Mouse (Mus musculus): Measurements from ENCODE around the gene Twnk. TPM values are rescaled to one million over a fixed set of nuclear protein-coding genes. Genes with fewer than 3 reads are reported as not detected.
A peak's percentile ranks its signal among the peaks of the same experiment; 100 is the strongest.

The Twnk gene
- polyA plus RNA-seq, 1 experiment from 2014 or later, result 16.5 TPM

DNA sequence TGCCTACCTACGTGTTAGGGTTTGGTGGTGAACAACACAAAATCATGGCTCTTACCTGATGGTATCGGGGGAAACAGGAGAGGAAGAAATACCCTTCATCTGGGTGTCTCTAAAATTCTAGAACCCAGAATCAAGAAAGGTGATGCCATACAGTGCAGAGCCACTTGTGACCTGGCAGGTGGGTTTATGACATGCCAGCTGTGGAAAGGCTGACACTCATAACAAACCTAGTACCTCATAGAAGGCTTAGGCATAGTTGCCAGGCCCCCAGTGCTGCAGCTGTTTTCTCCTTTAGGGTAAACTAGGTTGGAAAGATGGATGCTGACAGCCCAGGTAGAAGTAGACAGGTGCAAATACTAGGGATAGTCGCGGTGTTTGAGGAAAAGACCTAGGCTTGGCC is 21.0 kb upstream of the Twnk start:
- Histone ChIP-seq H3K27me3 (ENCODE audit: control insufficient read depth, insufficient read depth, low read length) (no peaks in the 10 kb centered on the region), H3K4me1 (ENCODE audit: control insufficient read depth, insufficient read depth, low read length) (peaks cover 2% of the 10 kb centered on the region; the same call in 1 of the 2 replicates), H3K4me2 (ENCODE audit: low read depth) (no peak overlapping the region), H3K9me3 (ENCODE audit: control insufficient read depth, low read length) (no peaks in the 10 kb centered on the region), H3K4me3 (ENCODE audit: low read depth, low read length) (no peak overlapping the region), H3K9ac (ENCODE audit: low read length) (no peak overlapping the region), H3K36me3 (ENCODE audit: control insufficient read depth, insufficient read depth, low read length) (peaks cover 2% of the 10 kb centered on the region; the same call in 1 of the 2 replicates), H3K27ac (ENCODE audit: low read depth, low read length) (no peak overlapping the region)
- ATAC-seq (ENCODE audit: insufficient read depth, low FRiP score, low TSS enrichment) (no peak), DNase-seq (ENCODE audit: low spot score) (no peak)
- 94% methylated on average over 4 of the region's 4 CpGs for WGBS

DNA sequence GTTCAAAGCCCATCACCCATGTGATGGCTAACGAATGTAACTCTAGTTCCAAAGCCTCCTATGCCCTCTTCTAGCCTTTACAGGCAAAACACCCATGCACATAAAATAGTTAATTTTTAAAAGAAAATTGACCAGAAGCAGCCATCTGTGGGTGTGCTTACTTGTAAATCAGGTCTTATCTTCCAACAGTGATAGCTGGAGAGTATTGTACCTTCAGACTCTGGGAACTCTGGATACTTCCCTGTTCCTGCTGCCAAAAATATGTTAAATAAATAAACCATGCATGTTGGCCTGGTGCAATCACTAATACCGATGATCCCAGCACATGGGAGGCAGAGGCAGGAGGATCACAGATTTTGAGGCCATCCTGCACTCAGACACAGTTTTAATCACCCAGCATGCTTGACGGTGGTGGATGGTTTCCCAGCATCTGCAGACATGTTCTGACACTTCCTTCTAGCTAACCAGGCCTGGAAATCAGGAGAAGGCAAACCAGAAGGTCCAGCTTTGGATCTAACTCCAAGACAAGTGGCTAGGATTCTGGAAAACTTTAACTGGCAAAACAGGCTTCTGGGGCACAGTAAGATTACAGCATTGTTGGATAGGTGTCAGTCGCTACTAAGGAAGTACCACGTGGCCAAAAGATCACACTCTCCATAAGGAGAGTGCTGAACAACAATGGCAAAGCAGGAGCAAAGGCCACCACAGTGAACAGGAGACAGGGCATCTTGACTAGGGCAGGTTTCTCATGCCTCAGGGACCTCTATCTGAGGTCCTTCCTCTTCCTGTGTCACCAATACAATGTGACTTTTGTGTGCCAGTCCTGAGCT is 20.1 kb upstream of the Twnk start:
- ATAC-seq (ENCODE audit: insufficient read depth, low FRiP score, low TSS enrichment) (no peak), DNase-seq (ENCODE audit: low spot score) (no peak)
- Histone ChIP-seq H3K4me3 (ENCODE audit: low read depth, low read length) (no peak overlapping the region), H3K9me3 (ENCODE audit: control insufficient read depth, low read length) (no peaks in the 10 kb centered on the region), H3K36me3 (ENCODE audit: control insufficient read depth, insufficient read depth, low read length) (peaks cover 2% of the 10 kb centered on the region; the same call in 1 of the 2 replicates), H3K4me1 (ENCODE audit: control insufficient read depth, insufficient read depth, low read length) (peaks cover 10% of the 10 kb centered on the region), H3K27me3 (ENCODE audit: control insufficient read depth, insufficient read depth, low read length) (no peaks in the 10 kb centered on the region), H3K27ac (ENCODE audit: low read depth, low read length) (no peak overlapping the region), H3K4me2 (ENCODE audit: low read depth) (no peak overlapping the region), H3K9ac (ENCODE audit: low read length) (no peak overlapping the region)
- 68% methylated on average over 5 of the region's 5 CpGs for WGBS

DNA sequence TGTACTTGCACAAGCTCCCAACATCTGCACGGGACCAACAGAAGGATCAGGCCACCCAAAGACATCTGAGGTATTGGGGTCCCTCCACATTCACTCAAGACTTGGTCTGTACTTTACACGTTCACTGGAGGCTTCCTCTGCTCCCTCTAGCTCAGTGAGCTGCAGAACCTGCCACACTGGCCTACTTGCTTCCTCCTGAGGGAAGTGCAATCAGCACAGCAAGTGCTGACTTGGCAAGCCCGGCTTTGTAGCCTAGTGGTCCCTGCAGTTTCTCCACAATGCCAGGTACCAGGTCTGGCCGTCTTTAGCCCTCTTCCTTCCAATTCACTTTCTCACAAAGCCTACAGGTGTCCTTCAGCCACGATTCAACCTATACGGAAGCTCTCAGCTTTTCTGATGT is 18.5 kb upstream of the Twnk start:
- no peaks in the 10 kb centered on the region for H3K27me3 ChIP-seq (ENCODE audit: control insufficient read depth, insufficient read depth, low read length)
- 66% methylated on average over 6 of the region's 6 CpGs for WGBS
- H3K9me3 ChIP-seq (ENCODE audit: control insufficient read depth, low read length), result no peaks in the 10 kb centered on the region
- ATAC-seq (ENCODE audit: insufficient read depth, low FRiP score, low TSS enrichment) (no peak), DNase-seq (ENCODE audit: low spot score) (no peak)
- no peak overlapping the region for H3K27ac ChIP-seq (ENCODE audit: low read depth, low read length)
- H3K4me2 ChIP-seq (ENCODE audit: low read depth), result no peak overlapping the region
- no peak overlapping the region for H3K4me3 ChIP-seq (ENCODE audit: low read depth, low read length)
- H3K4me1 ChIP-seq (ENCODE audit: control insufficient read depth, insufficient read depth, low read length), result peaks cover 10% of the 10 kb centered on the region
- no peak overlapping the region for H3K9ac ChIP-seq (ENCODE audit: low read length)
- H3K36me3 ChIP-seq (ENCODE audit: control insufficient read depth, insufficient read depth, low read length), result no peaks in the 10 kb centered on the region

DNA sequence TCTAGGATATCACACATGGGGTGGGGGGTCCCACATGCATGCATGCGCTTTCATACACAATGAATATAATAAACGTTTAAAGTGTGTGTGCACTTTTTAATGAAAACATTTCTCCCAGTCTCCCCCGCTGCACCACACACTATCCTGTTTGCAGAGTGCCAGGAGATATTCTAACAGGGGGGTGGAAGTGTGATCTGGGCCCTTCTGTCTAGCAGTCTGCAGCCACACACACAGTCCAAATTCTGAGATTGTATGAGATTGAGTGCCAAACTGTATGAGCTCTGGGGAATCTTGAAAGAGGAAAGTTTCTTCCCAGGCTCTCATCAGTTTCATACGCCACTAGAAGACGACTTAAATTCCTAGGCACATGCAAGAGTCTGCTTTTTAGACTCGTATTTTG is 17.6 kb upstream of the Twnk start:
- H3K36me3 ChIP-seq (ENCODE audit: control insufficient read depth, insufficient read depth, low read length), result no peaks in the 10 kb centered on the region
- peaks cover 10% of the 10 kb centered on the region for H3K4me1 ChIP-seq (ENCODE audit: control insufficient read depth, insufficient read depth, low read length)
- H3K4me2 ChIP-seq (ENCODE audit: low read depth), result no peak overlapping the region
- no peaks in the 10 kb centered on the region for H3K9me3 ChIP-seq (ENCODE audit: control insufficient read depth, low read length)
- DNase-seq (ENCODE audit: low spot score) (no peak), ATAC-seq (ENCODE audit: insufficient read depth, low FRiP score, low TSS enrichment) (no peak)
- H3K27me3 ChIP-seq (ENCODE audit: control insufficient read depth, insufficient read depth, low read length), result no peaks in the 10 kb centered on the region
- no peak overlapping the region for H3K27ac ChIP-seq (ENCODE audit: low read depth, low read length)
- H3K9ac ChIP-seq (ENCODE audit: low read length), result no peak overlapping the region
- H3K4me3 ChIP-seq (ENCODE audit: low read depth, low read length), result no peak overlapping the region
- WGBS, result 63% methylated on average over 6 of the region's 6 CpGs

DNA sequence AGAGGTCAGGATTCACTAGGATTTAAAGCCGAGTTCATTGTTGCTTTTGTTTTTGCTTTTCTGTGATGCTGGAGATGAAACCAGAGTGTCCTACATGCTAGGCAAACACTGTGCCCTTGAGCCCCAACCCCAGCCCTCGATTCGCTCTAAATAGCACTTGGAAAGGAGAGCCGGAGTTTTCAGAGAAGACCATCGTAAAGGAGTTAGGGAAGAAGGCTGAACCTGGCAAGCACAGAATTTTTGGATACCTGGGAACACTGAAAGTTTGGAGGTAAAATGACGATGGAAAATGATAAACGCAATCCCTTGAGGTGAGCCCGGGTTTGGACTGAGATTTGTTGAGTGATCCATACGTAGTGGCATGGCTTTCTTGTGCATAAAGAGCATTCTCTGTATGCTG is 17.1 kb upstream of the Twnk start:
- 27% methylated on average over 9 of the region's 9 CpGs for WGBS
- peaks cover 10% of the 10 kb centered on the region for H3K4me1 ChIP-seq (ENCODE audit: control insufficient read depth, insufficient read depth, low read length)
- H3K36me3 ChIP-seq (ENCODE audit: control insufficient read depth, insufficient read depth, low read length), result no peaks in the 10 kb centered on the region
- H3K4me2 ChIP-seq (ENCODE audit: low read depth), result peak overlapping the region; percentile 84
- H3K9me3 ChIP-seq (ENCODE audit: control insufficient read depth, low read length), result no peaks in the 10 kb centered on the region
- ATAC-seq (ENCODE audit: insufficient read depth, low FRiP score, low TSS enrichment) (no peak), DNase-seq (ENCODE audit: low spot score) (no peak)
- peak overlapping the region; percentile 61 for H3K4me3 ChIP-seq (ENCODE audit: low read depth, low read length)
- H3K27me3 ChIP-seq (ENCODE audit: control insufficient read depth, insufficient read depth, low read length), result no peaks in the 10 kb centered on the region
- no peak overlapping the region for H3K27ac ChIP-seq (ENCODE audit: low read depth, low read length)
- peak overlapping the region; percentile 72; the same call in 1 of the 2 replicates for H3K9ac ChIP-seq (ENCODE audit: low read length)

DNA sequence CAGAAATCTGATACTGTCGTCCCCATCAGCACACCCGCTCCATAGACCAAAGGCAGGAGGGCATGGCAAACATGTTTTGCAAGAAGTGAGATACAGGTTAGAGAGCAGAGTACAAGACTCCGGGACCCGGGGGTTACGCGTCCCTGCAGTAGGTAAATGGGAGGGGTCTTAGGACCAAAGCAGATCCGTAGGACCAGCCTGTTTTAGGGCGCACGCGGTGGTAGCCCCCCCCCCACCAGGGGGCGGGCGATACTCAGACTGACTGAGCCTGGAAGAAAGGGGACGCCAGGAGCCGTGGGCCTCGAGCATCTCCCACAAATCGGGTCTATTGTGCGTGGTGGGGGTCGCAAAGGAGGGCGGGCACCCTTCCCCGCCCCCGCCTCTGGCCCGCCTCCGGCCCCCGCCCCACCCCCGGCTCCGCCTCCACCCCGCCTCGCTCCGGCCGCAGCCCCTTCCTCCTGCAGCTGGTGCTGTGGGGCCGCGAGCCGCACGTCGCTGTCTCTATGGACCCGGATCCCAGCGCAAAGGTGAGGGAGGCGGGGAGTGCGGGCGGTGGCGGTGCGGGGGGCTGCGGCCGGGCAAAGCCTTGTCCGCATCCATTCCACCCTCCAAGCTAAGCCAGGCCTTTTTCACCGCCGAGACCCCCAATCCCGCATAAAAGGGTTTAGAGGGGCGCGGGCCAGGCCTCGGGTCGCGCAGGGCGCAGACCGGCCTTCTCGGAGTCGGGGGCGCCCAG is 16.5 kb upstream of the Twnk start, which contains the start of gene Sema4g:
Gene Sema4g, plus strand, starts transcription at position 271 of the 736 bp plus-strand sequence.
- peak within 1 kb of the TSS; percentile 84 for H3K4me2 ChIP-seq (ENCODE audit: low read depth)
- H3K4me3 ChIP-seq (ENCODE audit: low read depth, low read length), result peak within 1 kb of the TSS; percentile 61
- DNase-seq (ENCODE audit: low spot score), result peak; percentile 74
- no peaks in the 10 kb centered on the region for H3K36me3 ChIP-seq (ENCODE audit: control insufficient read depth, insufficient read depth, low read length)
- peaks cover 10% of the 10 kb centered on the region for H3K4me1 ChIP-seq (ENCODE audit: control insufficient read depth, insufficient read depth, low read length)
- peak within 1 kb of the TSS; percentile 72 for H3K9ac ChIP-seq (ENCODE audit: low read length)
- no peaks in the 10 kb centered on the region for H3K9me3 ChIP-seq (ENCODE audit: control insufficient read depth, low read length)
- ATAC-seq (ENCODE audit: insufficient read depth, low FRiP score, low TSS enrichment), result peak; percentile 78
- WGBS, result under 1% methylated on average over 41 of the region's 58 CpGs
- H3K27me3 ChIP-seq (ENCODE audit: control insufficient read depth, insufficient read depth, low read length), result no peaks in the 10 kb centered on the region
- 0 out of 2 replicates have a peak within 1 kb of the TSS, but pooled peaks have one; percentile 17 for H3K27ac ChIP-seq (ENCODE audit: low read depth, low read length)

DNA sequence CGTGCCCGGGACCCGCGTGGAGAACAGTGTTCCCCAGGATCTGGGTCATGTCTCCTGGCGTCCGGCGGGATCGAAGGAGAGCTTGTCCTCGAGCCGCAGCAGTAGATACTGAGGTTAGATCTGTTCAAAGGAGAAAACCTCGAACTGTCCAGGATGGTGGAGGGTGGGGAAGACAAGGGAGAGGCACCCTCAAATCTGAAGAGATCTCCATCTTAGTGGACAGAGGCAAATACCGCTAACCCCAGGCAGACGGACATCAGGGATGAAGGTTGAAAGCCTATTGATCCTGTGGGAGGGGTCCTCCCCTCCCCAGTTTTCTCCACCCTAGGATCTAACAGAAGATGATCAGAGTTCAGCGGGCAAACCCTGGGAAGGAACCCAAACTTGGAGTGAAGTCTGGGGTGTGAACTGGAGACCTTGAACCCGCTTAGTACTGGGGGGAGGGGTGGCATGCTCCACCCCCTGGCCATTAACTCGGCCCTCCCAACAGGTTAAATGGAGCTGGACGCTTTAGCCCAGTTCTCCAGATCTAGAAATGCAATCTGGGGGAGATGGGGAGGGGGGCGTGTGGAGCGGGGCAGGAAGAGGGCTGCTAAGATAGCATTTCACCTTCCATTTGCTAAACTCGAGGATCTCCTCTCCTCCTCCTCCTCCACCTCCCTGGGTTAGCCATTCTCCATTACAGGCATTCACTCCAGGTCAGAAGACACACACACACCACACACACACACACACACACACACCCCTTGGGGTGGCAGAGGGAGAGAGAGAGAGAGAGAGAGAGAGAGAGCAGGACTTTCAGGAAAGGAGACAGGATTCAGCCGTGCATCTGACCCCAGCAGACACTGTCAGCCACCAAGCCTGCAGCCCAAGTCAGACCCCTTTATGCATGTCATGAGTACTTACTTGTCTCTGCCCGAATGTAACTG is 15.6 kb upstream of the Twnk start:
- ATAC-seq (ENCODE audit: insufficient read depth, low FRiP score, low TSS enrichment), result peak; percentile 43
- WGBS, result 7% methylated on average over 22 of the region's 22 CpGs
- Histone ChIP-seq H3K4me1 (ENCODE audit: control insufficient read depth, insufficient read depth, low read length) (peaks cover 10% of the 10 kb centered on the region), H3K9me3 (ENCODE audit: control insufficient read depth, low read length) (no peaks in the 10 kb centered on the region), H3K27ac (ENCODE audit: low read depth, low read length) (0 out of 2 replicates have a peak overlapping the region, but pooled peaks have one; percentile 17), H3K4me2 (ENCODE audit: low read depth) (peak overlapping the region; percentile 84), H3K27me3 (ENCODE audit: control insufficient read depth, insufficient read depth, low read length) (no peaks in the 10 kb centered on the region), H3K9ac (ENCODE audit: low read length) (peak overlapping the region; percentile 72), H3K4me3 (ENCODE audit: low read depth, low read length) (peak overlapping the region; percentile 61), H3K36me3 (ENCODE audit: control insufficient read depth, insufficient read depth, low read length) (no peaks in the 10 kb centered on the region)
- DNase-seq (ENCODE audit: low spot score), result no peak

DNA sequence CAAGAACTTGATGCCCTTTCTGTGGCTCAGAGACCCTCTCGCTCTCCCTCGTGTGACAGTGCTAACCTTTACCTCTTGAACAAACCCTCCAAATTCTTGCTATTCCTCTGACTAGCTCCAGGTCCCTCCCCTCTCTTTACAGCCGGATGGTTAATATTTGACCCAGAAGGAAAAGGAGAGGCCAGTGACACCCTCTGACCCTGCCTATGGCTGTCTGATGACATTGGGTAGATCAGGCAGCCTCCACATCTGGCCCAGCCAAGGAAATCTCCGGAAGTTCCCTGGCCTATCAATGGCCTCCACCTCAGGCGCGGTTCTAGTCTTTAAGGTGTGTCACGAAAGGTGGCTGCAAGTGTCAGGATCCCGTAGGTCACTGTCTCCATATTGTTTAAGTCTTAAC is 14.4 kb upstream of the Twnk start:
- H3K36me3 ChIP-seq (ENCODE audit: control insufficient read depth, insufficient read depth, low read length), result no peaks in the 10 kb centered on the region
- no peak for ATAC-seq (ENCODE audit: insufficient read depth, low FRiP score, low TSS enrichment)
- no peak overlapping the region for H3K4me2 ChIP-seq (ENCODE audit: low read depth)
- no peaks in the 10 kb centered on the region for H3K9me3 ChIP-seq (ENCODE audit: control insufficient read depth, low read length)
- no peak for DNase-seq (ENCODE audit: low spot score)
- H3K4me1 ChIP-seq (ENCODE audit: control insufficient read depth, insufficient read depth, low read length), result peaks cover 10% of the 10 kb centered on the region
- no peaks in the 10 kb centered on the region for H3K27me3 ChIP-seq (ENCODE audit: control insufficient read depth, insufficient read depth, low read length)
- H3K4me3 ChIP-seq (ENCODE audit: low read depth, low read length), result no peak overlapping the region
- no peak overlapping the region for H3K27ac ChIP-seq (ENCODE audit: low read depth, low read length)
- WGBS, result 74% methylated on average over 8 of the region's 8 CpGs
- H3K9ac ChIP-seq (ENCODE audit: low read length), result no peak overlapping the region

Data from neural tube, embryonic 11.5 days (tissue).